Mouse (Mus musculus): ENCODE results near the gene Ccnj. TPM values are rescaled to one million over a fixed set of nuclear protein-coding genes. Genes with fewer than 3 reads are reported as not detected.

Gene Ccnj
- polyA plus RNA-seq, 1 experiment = 2.4 TPM

DNA sequence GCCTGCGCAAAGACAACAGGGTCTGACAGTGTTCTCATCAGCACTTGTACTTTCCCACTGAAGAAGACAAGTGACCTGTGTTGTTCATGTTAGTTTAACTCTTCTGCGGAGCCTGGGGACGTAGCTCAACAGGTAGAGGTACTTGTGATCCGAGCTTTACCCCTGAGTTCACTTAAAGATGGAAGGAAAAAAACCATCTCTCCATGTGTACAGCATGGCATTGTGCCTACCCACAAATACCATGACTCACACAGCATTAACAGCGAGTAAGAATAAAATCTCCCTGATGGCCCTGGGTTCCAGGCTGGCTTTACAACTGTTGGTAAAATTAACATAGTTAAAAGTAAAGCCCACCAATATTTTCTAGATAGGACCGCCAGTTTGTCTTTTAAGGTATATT is 3.4 kb downstream of the Ccnj start:
- Histone ChIP-seq H3K4me3 (ENCODE audit: insufficient read depth, poor library complexity, severe bottlenecking) (no peak overlapping the region), H3ac (ENCODE audit: control insufficient read depth, insufficient read length, low read depth) (no peak overlapping the region), H3K79me2 (ENCODE audit: control insufficient read depth, insufficient read depth) (peaks cover 55% of the 10 kb centered on the region), H3K36me3 (ENCODE audit: control insufficient read depth, insufficient read depth) (peaks cover 24% of the 10 kb centered on the region), H3K27me3 (ENCODE audit: control insufficient read depth, insufficient read depth, insufficient read length) (no peaks in the 10 kb centered on the region), H3K79me3 (ENCODE audit: low read depth) (peaks cover 23% of the 10 kb centered on the region)
- TF ChIP-seq MYOG (IDR thresholded peaks at IDR 0.05; ENCODE audit: control insufficient read depth, extremely low read depth, insufficient read length) = no peak
- TF ChIP-seq MAX (IDR thresholded peaks at IDR 0.05) = no peak
- TF ChIP-seq CTCF (IDR thresholded peaks at IDR 0.05; ENCODE audit: control insufficient read depth, insufficient read depth, insufficient read length) = no peak
- no peak for TF ChIP-seq FOSL1 (IDR thresholded peaks at IDR 0.05; ENCODE audit: insufficient read depth, low read length, poor library complexity, severe bottlenecking)
- no peak for TF ChIP-seq USF1 (IDR thresholded peaks at IDR 0.05; ENCODE audit: low read depth)
- TF ChIP-seq MYOD1 (IDR thresholded peaks at IDR 0.05; ENCODE audit: control insufficient read depth, insufficient read length, low read depth) = no peak
- no peak for TF ChIP-seq CEBPB (IDR thresholded peaks at IDR 0.05; ENCODE audit: low read depth)

GRCm38 (mm10) chr19:40838205-40838604 is 7.1 kb downstream of the Ccnj start:
- TF ChIP-seq MYOD1 (IDR thresholded peaks at IDR 0.05; ENCODE audit: control insufficient read depth, insufficient read length, low read depth) (no peak), FOSL1 (IDR thresholded peaks at IDR 0.05; ENCODE audit: insufficient read depth, low read length, poor library complexity, severe bottlenecking) (no peak), USF1 (IDR thresholded peaks at IDR 0.05; ENCODE audit: low read depth) (no peak), CEBPB (IDR thresholded peaks at IDR 0.05; ENCODE audit: low read depth) (no peak), MAX (IDR thresholded peaks at IDR 0.05) (no peak), MYOG (IDR thresholded peaks at IDR 0.05; ENCODE audit: control insufficient read depth, extremely low read depth, insufficient read length) (no peak)
- H3K79me3 ChIP-seq (ENCODE audit: low read depth) = peaks cover 14% of the 10 kb centered on the region
- peaks cover 43% of the 10 kb centered on the region for H3K36me3 ChIP-seq (ENCODE audit: control insufficient read depth, insufficient read depth)
- H3K79me2 ChIP-seq (ENCODE audit: control insufficient read depth, insufficient read depth) = peaks cover 38% of the 10 kb centered on the region
- no peaks in the 10 kb centered on the region for H3K27me3 ChIP-seq (ENCODE audit: control insufficient read depth, insufficient read depth, insufficient read length)
- no peak overlapping the region for H3K4me3 ChIP-seq (ENCODE audit: insufficient read depth, poor library complexity, severe bottlenecking)
- no peak overlapping the region for H3ac ChIP-seq (ENCODE audit: control insufficient read depth, insufficient read length, low read depth)

GRCm38 (mm10) chr19:40840303-40840702 is 9.2 kb downstream of the Ccnj start:
- Histone ChIP-seq H3K79me3 (ENCODE audit: low read depth) (peaks cover 5% of the 10 kb centered on the region), H3K79me2 (ENCODE audit: control insufficient read depth, insufficient read depth) (peaks cover 18% of the 10 kb centered on the region), H3K27me3 (ENCODE audit: control insufficient read depth, insufficient read depth, insufficient read length) (no peaks in the 10 kb centered on the region), H3K36me3 (ENCODE audit: control insufficient read depth, insufficient read depth) (peaks cover 55% of the 10 kb centered on the region), H3K4me3 (ENCODE audit: insufficient read depth, poor library complexity, severe bottlenecking) (no peak overlapping the region), H3ac (ENCODE audit: control insufficient read depth, insufficient read length, low read depth) (no peak overlapping the region)
- TF ChIP-seq FOSL1 (IDR thresholded peaks at IDR 0.05; ENCODE audit: insufficient read depth, low read length, poor library complexity, severe bottlenecking) (no peak), MYOD1 (IDR thresholded peaks at IDR 0.05; ENCODE audit: control insufficient read depth, insufficient read length, low read depth) (no peak), USF1 (IDR thresholded peaks at IDR 0.05; ENCODE audit: low read depth) (no peak), MAX (IDR thresholded peaks at IDR 0.05) (no peak), CTCF (IDR thresholded peaks at IDR 0.05; ENCODE audit: control insufficient read depth, insufficient read depth, insufficient read length) (no peak), CEBPB (IDR thresholded peaks at IDR 0.05; ENCODE audit: low read depth) (no peak), MYOG (IDR thresholded peaks at IDR 0.05; ENCODE audit: control insufficient read depth, extremely low read depth, insufficient read length) (no peak)

- H3K36me3 ChIP-seq (ENCODE audit: control insufficient read depth, insufficient read depth) = peaks cover 62% of the 10 kb centered on the region
These were observed 10.0 kb downstream of the Ccnj start for GRCm38 (mm10) chr19:40841083-40841482.

DNA sequence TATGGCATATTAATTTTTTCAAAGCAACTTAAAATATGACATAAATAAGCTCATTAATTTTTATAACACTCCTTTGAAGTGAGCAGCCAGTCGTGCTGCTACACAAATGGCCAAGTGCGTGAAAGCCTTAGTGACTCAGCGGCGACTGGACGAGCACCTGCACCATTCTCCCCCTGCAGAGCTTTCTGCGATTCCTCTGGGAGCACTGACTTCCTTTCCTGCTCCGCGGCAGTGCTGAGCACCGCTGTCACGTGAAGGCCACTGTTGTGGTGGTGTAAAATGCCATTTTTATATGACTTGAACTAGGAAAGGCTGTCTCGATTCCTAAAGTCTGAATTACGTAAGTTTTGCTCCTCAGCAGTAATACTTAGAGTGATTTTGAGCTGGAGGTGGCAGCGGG is 10.5 kb downstream of the Ccnj start:
- H3K27me3 ChIP-seq (ENCODE audit: control insufficient read depth, insufficient read depth, insufficient read length) = no peaks in the 10 kb centered on the region
- peaks cover 5% of the 10 kb centered on the region for H3K79me2 ChIP-seq (ENCODE audit: control insufficient read depth, insufficient read depth)
- peaks cover 67% of the 10 kb centered on the region for H3K36me3 ChIP-seq (ENCODE audit: control insufficient read depth, insufficient read depth)
- TF ChIP-seq MAX (IDR thresholded peaks at IDR 0.05) (no peak), MYOD1 (IDR thresholded peaks at IDR 0.05; ENCODE audit: control insufficient read depth, insufficient read length, low read depth) (no peak), MYOG (IDR thresholded peaks at IDR 0.05; ENCODE audit: control insufficient read depth, extremely low read depth, insufficient read length) (no peak), USF1 (IDR thresholded peaks at IDR 0.05; ENCODE audit: low read depth) (no peak), CEBPB (IDR thresholded peaks at IDR 0.05; ENCODE audit: low read depth) (no peak), CTCF (IDR thresholded peaks at IDR 0.05; ENCODE audit: control insufficient read depth, insufficient read depth, insufficient read length) (no peak), FOSL1 (IDR thresholded peaks at IDR 0.05; ENCODE audit: insufficient read depth, low read length, poor library complexity, severe bottlenecking) (no peak)
- no peaks in the 10 kb centered on the region for H3K79me3 ChIP-seq (ENCODE audit: low read depth)
- no peak overlapping the region for H3ac ChIP-seq (ENCODE audit: control insufficient read depth, insufficient read length, low read depth)
- H3K4me3 ChIP-seq (ENCODE audit: insufficient read depth, poor library complexity, severe bottlenecking) = no peak overlapping the region

More at GRCm38 (mm10) chr19:40841083-40841482, 10.0 kb downstream of the Ccnj start:
- Histone ChIP-seq H3K79me2 (ENCODE audit: control insufficient read depth, insufficient read depth) (peaks cover 11% of the 10 kb centered on the region), H3K27me3 (ENCODE audit: control insufficient read depth, insufficient read depth, insufficient read length) (no peaks in the 10 kb centered on the region), H3ac (ENCODE audit: control insufficient read depth, insufficient read length, low read depth) (no peak overlapping the region), H3K79me3 (ENCODE audit: low read depth) (no peaks in the 10 kb centered on the region), H3K4me3 (ENCODE audit: insufficient read depth, poor library complexity, severe bottlenecking) (no peak overlapping the region)
- TF ChIP-seq FOSL1 (IDR thresholded peaks at IDR 0.05; ENCODE audit: insufficient read depth, low read length, poor library complexity, severe bottlenecking) (no peak), MYOD1 (IDR thresholded peaks at IDR 0.05; ENCODE audit: control insufficient read depth, insufficient read length, low read depth) (no peak), CTCF (IDR thresholded peaks at IDR 0.05; ENCODE audit: control insufficient read depth, insufficient read depth, insufficient read length) (no peak), MYOG (IDR thresholded peaks at IDR 0.05; ENCODE audit: control insufficient read depth, extremely low read depth, insufficient read length) (no peak)

DNA sequence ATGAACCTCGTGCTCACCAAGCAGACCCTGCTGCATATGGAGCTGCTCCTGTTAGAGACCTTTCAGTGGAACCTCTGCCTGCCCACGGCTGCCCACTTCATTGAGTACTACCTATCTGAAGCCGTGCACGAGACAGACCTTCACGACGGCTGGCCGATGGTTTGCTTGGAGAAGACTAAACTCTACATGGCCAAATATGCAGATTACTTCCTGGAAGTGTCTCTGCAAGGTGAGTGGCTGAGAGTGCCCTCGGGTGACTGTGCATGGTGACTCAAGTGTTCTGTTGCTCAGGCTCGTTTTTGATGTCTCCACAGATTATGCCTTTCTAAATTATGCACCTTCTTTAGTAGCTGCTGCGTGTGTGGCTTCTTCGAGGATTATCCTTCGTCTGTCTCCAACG is 13.7 kb downstream of the Ccnj start:
- Histone ChIP-seq H3ac (ENCODE audit: control insufficient read depth, insufficient read length, low read depth) (no peak overlapping the region), H3K36me3 (ENCODE audit: control insufficient read depth, insufficient read depth) (peaks cover 53% of the 10 kb centered on the region), H3K27me3 (ENCODE audit: control insufficient read depth, insufficient read depth, insufficient read length) (no peaks in the 10 kb centered on the region), H3K79me3 (ENCODE audit: low read depth) (no peaks in the 10 kb centered on the region), H3K79me2 (ENCODE audit: control insufficient read depth, insufficient read depth) (no peaks in the 10 kb centered on the region), H3K4me3 (ENCODE audit: insufficient read depth, poor library complexity, severe bottlenecking) (no peak overlapping the region)
- no peak for TF ChIP-seq MAX (IDR thresholded peaks at IDR 0.05)
- no peak for TF ChIP-seq USF1 (IDR thresholded peaks at IDR 0.05; ENCODE audit: low read depth)
- no peak for TF ChIP-seq MYOG (IDR thresholded peaks at IDR 0.05; ENCODE audit: control insufficient read depth, extremely low read depth, insufficient read length)
- TF ChIP-seq MYOD1 (IDR thresholded peaks at IDR 0.05; ENCODE audit: control insufficient read depth, insufficient read length, low read depth) = no peak
- TF ChIP-seq FOSL1 (IDR thresholded peaks at IDR 0.05; ENCODE audit: insufficient read depth, low read length, poor library complexity, severe bottlenecking) = no peak
- no peak for TF ChIP-seq CTCF (IDR thresholded peaks at IDR 0.05; ENCODE audit: control insufficient read depth, insufficient read depth, insufficient read length)
- no peak for TF ChIP-seq CEBPB (IDR thresholded peaks at IDR 0.05; ENCODE audit: low read depth)

Data from C2C12 (cell line).